Mouse (Mus musculus) monocyte, adult 5-6 weeks (primary cell): ENCODE measurements around the gene Ppp1r18. TPM values are rescaled to one million over a fixed set of nuclear protein-coding genes. Genes with fewer than 3 reads are reported as not detected.

ENCODE experiments used
- ATAC-seq: fragments of 153-309, 156-312 bp; replicated peaks from 2 replicates; pipeline ENCODE4 v1.8.0; 2017; ENCODE audit warnings: mild to moderate bottlenecking; ENCODE audit not compliant: low TSS enrichment, insufficient number of reproducible peaks, severe bottlenecking, poor library complexity, low FRiP score
- total RNA-seq: library from RNA; stranded (forward); fragments of 200-1000, 200-491, 200-594 nt; gene quantifications from 3 replicates; pipeline ENCODE4 v1.2.3, GENCODE M21; 2017

Gene Ppp1r18
- total RNA-seq, 1 experiment from 2014 or later, result 72.3 TPM

DNA sequence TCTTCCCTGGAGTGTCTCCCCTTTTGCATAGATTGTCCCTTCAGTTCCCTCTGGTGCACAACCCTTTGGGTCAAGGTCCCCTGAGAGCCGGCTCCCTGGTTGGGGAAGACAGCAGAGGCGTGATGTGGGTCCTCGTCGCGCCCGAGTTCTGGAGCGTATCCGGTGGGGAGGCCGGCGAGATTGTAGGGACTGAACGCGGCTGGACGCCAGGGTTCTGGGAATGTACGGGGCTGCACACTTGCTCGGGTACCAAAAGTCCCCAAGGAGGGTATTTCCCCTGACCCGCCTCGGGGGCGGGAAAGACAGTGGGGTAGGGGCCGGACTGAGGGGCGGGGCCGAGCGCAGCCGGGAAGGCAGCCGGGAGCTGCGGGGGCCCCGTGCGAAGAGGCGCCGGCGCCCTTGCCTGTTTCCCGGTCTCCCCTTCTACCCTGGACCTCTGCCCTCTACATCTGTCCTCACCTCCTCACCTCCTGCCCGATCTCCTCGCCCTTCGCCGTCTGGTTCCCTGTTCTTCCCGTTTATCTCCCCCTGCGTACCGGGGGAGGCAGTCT lies 963 bp downstream of the Ppp1r18 start:
- no peak for ATAC-seq

DNA sequence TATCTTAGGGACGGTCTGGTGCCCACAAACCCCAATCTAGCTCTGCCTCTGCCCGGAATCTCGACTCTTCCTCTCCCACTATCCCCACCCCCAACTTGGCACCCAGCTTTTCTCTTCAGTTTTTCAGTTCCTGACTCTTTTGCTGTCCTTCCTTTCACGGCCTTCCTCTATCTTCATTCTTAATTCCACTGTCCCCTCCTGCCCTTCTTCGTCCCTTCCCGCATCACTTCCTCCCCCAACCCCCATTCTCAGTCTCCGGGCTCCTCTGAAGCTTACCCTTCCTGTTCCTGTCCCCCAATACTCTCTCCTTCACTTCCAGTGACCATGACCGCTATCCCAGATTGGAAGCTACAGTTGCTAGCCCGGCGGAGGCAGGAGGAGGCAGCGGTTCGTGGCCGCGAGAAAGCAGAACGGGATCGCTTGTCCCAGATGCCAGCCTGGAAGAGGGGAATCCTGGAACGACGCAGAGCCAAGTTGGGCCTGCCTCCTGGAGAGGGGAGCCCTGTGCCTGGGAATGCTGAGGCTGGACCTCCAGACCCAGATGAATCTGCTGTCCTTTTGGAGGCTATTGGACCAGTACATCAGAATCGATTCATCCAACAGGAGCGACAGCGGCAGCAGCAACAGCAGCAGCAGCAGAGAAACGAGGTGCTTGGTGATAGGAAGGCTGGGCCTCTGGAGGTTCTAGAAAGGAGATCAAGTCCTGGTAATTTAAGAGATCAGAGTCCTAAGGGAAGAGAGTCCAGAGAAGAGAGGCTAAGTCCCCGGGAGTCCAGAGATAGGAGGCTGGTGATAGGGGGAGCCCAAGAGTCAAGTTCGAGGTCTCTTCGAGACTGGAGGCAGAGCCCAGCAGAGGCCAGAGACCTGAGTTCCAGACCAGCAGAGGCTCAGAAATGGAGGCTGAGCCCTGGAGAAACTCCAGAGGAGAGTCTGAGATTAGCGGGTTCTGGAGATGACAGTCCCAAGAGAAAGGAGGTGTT lies 1.8 kb downstream of the Ppp1r18 start:
- ATAC-seq, result no peak

DNA sequence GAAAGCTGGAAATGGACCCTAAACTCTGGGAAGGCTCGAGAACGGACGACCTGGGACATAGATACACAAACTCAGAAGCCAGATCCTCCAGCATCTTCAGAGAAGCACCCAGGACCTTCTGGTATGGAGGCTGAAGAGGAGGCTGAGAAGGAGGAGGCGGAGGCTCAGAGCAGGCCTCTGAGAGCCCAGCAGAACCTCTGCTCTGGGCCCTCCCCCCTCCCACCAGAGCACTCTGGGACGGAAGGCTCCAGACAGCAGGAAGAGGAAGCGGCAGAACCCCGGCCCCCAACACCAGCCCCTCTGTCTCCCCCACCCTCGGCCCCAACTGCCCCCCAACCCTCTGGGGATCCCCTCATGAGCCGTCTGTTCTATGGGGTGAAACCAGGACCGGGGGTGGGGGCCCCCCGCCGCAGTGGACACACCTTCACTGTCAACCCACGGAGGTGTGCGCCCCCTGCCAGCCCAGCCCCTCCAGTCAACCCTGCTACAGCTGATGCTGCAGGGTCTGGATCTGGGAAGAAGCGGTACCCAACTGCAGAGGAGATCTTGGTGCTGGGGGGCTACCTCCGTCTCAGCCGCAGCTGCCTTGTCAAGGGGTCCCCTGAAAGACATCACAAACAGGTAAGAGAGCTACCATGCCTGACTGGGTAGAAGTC lies 2.9 kb downstream of the Ppp1r18 start:
- ATAC-seq, result no peak

DNA sequence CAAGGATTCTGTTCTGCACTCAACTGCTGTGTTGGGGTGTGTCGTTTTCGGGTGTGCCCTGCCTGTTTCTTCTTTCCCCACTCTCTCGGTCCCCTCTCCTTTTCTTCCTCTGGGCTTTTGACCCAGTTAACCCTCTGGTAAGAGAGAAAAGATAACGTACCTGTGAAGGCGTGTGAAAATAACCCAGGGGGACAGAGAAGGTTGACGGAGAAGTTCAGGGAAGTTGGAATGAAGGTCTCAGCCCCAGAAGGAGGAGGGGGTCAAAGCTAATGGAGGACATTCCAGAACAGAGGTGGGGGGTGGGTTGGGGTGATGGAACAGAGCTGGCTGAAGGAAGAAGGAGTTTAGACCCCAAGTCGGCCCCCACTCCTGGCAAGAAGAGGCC lies 3.6 kb downstream of the Ppp1r18 start:
- ATAC-seq, result no peak

DNA sequence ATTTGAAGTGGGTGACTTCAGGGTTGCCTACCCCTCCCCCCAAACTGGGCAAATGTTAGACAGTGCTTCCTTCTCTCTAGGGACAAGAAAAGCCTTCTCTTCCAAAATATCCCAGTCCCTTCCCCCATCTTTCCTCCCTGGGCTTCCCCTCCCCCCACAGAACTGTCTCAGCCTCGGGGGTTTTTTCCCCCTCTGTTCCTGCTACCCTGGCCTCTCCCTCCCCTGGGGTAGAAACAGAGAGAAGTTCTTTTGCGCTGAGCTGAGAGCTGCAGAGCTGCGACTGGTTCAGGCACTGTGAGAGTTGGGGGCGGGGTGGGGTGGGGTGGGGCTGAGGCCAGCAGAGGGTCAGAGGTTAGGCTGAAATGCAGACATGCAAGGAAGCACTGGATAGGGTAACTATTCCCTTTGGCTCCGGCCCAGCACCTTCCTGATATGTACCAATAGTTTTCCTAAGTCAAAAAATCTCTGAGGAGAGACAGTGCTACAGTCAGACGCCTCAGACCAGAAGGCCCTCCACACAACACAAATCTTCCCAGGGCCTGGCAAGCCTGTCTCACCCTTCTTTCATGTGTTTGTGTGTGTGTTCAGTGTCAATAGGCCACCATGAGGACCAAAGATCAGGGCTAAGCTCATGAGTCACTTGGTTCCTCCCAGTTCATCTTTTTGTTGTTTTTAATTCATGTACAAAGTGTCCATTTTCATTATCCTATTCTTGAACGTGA lies 4.1 kb downstream of the Ppp1r18 start:
- peak; percentile 0; the same call in 1 of the 2 replicates for ATAC-seq

DNA sequence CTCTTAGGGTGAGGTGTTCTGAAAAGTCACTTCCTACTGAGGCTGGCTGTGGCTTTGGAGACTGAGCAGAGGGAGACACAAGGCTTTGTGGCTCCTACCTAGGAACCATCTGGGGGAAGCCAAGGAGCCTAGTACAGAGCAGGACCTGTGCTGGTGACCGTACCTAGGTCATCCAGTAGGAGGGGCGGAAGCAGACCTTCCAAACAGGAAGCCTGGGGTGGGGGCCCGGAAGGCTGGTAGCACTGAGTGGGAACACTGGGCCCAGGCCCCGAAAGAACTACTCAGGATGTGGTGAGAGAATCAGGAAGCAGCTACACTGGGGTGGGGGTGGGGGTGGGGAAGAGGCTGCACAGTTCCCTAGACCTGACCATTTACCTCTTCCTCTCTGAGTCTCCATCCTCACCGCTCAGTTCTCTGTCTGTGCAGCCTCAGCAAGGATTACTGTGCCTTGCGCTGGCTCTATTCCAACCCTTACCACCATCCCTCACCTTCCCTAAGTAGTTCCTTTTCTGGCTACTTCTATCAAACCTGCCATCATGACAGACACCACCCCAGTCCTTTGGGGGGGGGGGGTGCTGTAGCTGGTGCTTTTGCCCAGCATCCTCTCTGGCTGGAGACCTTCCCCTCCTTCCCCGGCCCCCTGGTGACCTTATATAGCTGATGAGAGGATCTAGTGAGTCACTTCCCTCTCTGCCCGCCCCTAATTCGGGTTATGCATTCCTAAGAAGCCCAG lies 4.9 kb downstream of the Ppp1r18 start:
- ATAC-seq, result peak; percentile 56

DNA sequence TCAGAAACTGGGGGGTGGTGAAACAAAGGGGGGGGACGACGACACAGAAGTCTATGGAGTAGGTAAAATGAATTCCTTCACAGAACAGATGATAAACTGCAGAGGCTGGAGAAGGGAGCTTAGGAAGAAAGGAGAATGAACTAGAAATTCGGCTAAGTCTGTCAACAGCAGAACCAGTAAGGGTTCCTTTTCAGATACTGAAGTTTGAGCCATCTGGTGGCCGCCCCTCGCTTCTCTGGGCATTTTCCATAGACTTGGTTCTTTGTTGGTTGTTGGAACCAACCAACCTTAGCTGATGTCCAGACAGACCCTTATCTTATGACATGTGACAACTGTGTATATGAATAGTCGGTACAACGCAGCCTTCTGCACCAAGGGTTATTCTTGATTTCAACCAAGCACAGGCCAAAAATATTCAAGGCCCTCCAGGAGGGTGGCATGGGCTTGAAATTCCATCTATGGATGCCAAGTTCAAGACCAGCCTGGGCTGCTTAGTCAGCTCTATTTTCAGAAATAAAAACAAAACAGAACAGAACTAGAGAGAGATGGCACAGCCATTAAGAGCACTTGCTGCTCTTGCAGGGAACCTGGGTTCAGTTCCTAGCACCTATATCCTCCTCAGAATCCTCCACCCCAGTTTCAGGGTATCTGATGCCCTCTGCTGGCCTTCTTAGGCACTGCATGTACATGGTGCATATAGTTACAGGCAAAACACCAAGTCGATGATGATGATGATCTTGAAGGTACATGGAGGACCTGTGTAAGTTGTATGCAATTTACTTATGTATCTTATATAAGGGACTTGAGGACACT lies 5.7 kb downstream of the Ppp1r18 start:
- ATAC-seq, result no peak

DNA sequence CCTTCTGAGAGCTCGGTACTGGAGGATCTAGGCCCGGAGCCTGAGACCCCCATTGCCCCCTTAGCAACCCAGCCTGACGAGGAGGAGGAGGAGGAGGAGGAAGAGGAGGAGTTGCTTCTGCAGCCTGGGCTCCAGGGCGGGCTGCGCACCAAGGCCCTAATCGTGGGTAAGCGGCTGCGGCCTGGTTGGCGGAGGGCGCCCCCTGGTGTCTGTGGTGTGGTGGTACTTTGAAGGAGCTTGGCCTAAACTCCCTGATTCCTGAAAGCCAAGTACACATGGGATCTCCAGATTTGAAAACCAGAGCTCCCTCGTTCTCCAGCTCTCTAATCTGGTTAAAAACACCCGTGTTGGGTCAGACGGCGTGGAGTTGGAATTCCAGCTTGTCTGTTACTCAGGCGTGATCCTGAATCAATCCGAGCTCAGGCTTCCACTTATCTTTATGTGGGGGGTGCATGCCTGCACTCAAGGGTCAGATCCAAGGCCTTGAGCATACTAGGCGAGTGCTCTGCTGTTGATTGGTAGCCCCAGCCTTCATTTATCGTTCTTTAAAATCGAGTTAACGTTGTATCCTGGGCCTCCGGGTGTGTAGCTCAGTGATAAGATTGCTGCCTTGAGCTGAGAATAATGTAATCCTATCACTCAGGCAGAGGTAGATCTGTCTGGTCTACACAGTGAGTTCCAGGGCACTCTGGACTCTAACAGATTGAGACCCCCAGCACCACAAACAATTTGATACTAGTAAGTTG lies 8.6 kb downstream of the Ppp1r18 start:
- peak; percentile 63 for ATAC-seq

DNA sequence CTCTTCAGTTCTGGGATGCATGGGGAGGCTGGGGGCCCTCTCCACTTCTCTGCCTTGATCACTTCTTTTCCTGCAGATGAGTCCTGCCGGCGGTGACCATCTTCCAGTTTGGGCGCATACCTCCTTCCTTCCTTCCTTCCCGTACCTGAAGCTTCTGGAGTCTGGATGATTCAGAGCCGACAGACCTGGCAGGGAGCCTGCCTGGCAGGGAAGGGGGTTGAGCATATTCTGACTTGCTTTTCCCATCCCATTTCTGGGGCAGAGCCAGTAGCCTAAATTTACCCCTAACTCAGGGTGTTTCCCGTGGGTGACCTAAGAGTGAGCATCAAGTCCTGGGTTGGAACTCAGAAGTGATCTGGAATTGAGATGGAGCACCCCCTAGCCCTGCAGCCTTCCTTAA lies 9.3 kb downstream of the Ppp1r18 start:
- ATAC-seq, result no peak

DNA sequence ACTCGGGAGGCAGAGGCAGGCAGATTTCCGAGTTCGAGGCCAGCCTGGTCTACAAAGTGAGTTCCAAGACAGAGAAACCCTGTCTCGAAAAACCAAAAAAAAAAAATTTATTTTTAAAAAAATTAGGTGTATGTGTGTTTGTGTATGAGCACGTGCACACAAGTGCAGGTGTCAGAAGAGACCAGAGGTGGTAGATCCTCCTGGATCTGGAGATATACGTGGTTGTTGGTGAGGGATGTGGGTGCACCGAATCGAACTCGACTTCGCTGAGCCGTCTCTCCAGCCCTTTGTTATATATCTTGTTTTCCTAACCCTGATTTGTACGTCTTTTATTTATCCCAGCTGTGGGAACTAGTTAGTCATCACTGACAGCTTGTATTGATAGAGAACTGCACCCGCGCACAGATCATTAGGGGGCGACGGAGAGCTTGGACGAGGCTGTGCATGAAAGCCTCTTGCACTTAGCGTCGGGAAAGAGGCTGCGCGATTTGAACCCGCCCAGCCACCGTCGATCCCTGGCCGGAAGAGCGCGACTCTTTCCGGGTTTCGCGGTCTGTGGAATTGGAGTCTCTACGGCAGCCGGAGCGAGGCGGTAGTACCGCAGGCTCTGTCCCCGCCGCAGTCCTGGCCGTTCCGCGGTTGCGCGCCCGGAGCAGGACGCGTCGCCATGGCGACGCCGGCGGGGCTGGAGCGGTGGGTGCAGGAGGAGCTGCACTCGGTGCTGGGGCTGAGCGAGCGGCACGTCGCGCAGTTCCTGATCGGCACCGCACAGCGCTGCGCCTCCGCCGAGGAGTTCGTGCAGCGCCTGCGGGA lies 14.1 kb downstream of the Ppp1r18 start, which contains the start of gene Dhx16:
Gene Dhx16, plus strand, starts transcription at position 575 of the 813 bp plus-strand sequence.
- peak; percentile 97 for ATAC-seq

DNA sequence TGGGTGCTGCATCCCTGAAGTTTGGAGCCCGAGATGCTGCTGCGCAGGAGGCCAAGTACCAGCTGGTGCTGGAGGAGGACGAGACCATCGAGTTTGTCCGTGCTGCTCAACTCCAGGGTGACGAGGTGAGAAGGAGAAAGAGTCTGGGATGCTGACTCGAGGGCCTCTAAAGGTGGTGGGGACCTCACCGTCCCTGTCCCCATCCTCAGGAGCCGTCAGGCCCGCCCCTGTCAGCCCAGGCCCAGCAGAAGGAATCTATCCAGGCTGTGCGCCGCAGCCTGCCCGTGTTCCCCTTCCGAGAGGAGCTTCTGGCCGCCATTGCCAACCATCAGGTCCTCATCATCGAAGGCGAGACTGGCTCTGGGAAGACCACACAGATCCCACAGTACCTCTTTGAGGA lies 17.5 kb downstream of the Ppp1r18 start:
- ATAC-seq, result no peak

DNA sequence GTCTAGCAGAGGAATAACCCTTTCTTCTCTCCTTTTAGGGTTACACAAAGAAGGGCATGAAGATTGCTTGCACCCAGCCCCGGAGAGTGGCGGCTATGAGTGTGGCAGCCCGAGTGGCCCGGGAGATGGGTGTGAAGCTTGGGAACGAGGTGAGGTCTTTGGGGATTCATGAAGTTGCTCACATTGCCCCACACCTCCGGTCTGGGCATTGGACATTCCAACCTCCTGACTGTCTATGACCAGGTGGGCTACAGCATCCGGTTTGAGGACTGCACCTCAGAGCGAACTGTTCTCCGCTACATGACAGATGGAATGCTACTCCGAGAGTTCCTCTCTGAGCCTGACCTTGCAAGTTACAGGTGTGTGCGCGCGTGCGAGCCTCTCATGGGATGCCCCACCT lies 18.4 kb downstream of the Ppp1r18 start:
- no peak for ATAC-seq

DNA sequence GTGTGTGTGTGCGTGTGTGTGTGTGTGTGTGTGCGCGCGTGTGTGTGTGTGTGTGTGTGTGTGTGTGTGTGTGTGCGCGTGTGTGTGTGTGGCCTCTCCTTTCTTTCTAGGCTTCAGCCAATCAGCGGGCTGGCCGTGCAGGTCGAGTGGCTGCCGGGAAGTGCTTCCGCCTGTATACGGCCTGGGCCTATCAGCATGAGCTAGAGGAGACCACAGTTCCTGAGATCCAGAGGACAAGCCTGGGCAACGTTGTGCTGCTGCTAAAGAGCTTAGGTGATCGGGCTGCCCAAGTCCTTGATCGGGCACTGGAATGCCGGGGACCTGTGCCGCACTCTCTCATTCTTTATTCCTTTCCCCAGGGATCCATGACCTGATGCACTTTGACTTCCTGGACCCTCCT lies 22.3 kb downstream of the Ppp1r18 start:
- no peak for ATAC-seq

DNA sequence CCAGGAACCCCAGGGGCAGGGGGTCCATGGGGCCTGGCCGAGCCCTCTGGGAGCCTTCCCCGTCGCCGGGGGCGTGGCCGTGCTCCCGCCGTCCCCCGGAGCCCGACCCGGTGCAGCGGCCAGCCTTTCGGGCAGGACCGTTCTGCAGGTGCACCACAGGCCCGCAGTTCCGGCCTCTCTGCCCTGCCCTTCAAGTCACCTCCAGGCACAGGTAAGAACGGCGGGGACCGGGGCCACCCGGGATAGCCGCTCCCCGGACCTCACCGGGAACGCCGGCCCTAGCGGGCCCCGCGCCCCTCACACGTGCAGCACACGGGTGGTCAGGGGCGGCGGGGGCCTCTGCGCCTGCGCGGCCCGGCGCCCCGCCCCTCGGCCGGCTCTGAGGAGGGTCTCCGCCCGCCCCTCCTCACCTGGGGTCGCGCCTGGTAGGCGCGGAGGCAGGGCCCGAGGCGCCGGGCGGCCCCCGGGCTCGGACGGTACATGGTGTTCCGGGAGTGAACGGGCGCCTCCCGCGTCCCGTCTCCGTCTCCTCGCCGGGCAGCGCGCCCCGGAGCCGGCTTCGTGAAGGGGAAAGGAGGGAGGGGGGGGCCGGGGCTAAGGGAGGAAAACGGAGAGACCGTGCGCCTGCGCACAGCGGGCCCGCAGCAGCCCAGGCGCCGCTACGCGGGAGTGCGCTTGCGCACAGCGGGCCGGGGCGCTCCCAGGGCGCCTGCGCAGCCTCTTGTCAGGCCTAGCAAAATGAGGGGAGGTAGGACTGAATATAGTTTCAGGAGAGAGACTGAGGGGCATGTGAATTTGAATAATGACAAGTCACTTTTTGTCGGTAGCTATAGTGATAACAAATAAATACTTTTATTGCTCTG lies 31.6 kb downstream of the Ppp1r18 start, which contains the start of gene 2310061I04Rik:
Gene 2310061I04Rik, minus strand, starts transcription at position 651 of the 863 bp plus-strand sequence.
- ATAC-seq, result peak; percentile 34; the same call in 1 of the 2 replicates
